Mouse (Mus musculus) spleen, postnatal 36 days (tissue): Measurements from ENCODE around the gene Ano1.
A peak's percentile ranks its signal among the peaks of the same experiment; 100 is the strongest.

Experiments used
- DNase-seq, 2 experiments: peaks; one replicate each; pipeline ENCODE4 v3.0.0; 2022; ENCODE audit warnings: low spot score in 2 of 2, mixed read lengths in 1 of 2

The Ano1 gene

DNA sequence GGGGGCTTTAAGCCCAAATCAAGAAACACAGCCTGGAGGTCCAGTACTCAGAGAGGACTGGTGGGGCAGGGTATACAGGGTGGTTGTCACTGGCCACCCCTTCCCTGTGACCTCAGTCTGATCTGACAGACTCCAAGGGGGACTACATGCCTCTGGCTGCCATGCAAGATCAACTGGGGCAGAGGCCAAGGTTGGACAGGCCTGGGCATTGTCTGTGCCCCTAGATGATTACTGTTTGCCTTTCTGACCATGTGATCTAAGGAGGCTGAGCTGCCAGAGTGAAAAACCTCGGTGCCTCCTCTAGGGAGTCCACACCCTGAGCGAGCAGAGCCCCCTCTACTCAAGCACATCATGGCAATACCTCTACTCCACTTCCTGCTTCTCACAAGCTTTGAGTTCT is 115.8 kb downstream of the Ano1 start:
- DNase-seq: no peak

DNA sequence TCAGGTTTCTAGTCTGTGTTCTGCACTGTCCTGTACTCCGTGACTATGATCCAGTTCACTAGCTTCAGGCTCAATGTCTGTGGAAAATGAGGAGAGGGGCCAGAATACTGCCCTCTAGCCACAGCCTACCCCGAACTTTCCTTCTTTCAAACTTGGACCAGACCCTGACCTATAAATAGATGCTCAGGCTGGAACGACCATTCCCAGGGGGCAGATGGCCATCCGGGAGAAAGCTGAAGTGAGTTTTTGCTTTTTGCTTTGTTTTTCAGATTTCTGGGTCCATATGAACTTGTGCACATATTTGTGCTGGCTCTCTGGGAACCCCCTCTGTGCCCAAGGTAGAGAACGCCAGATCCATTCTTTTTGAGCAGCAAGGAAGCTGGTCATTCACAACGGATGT is 116.9 kb downstream of the Ano1 start:
- no peak for DNase-seq

- no peak for DNase-seq
Measured at GRCm38 (mm10) chr7:144634450-144634849, 117.3 kb downstream of the Ano1 start.

GRCm38 (mm10) chr7:144632321-144632720 is 119.5 kb downstream of the Ano1 start:
- no peak for DNase-seq

- DNase-seq: no peak
Measured at GRCm38 (mm10) chr7:144630622-144631021, 121.2 kb downstream of the Ano1 start.

GRCm38 (mm10) chr7:144628334-144628915 is 123.3 kb downstream of the Ano1 start:
- no peak for DNase-seq

DNA sequence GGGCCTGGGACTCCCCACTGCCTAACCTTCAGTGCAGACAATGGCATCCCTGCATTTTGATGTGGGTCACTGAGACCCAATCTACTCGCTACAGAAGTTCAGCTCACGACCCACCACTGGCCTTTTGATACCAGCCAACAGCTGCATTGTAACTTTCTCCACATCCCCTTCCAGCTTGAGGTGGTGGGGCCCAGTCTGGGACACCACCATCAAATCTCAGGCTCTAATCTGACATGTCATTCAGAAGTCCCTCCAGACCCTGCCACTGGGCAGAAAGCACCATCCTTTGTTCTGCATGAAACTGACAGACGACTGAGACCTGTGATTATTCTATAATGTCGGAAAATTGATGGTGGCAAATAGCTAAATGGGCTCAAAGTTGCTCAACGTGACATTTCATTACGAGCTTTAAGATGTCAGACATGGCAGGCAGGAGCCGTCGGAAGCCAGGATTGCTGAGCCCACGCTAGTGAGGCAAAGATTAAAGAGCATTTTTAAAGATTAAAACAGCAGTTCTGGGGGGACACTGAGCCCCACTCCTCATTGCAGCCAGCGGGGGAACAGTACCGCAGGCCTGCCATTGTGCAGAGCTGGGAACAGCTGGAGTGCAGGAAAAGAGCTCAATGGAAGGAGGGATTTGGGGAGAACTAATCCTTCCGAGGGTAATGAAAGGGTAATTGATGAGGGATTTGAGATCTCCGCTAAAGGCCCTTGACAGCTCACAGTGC is 124.0 kb downstream of the Ano1 start:
- DNase-seq: no peak

- no peak for DNase-seq
Measured at GRCm38 (mm10) chr7:144626042-144626441, 125.7 kb downstream of the Ano1 start.

DNA sequence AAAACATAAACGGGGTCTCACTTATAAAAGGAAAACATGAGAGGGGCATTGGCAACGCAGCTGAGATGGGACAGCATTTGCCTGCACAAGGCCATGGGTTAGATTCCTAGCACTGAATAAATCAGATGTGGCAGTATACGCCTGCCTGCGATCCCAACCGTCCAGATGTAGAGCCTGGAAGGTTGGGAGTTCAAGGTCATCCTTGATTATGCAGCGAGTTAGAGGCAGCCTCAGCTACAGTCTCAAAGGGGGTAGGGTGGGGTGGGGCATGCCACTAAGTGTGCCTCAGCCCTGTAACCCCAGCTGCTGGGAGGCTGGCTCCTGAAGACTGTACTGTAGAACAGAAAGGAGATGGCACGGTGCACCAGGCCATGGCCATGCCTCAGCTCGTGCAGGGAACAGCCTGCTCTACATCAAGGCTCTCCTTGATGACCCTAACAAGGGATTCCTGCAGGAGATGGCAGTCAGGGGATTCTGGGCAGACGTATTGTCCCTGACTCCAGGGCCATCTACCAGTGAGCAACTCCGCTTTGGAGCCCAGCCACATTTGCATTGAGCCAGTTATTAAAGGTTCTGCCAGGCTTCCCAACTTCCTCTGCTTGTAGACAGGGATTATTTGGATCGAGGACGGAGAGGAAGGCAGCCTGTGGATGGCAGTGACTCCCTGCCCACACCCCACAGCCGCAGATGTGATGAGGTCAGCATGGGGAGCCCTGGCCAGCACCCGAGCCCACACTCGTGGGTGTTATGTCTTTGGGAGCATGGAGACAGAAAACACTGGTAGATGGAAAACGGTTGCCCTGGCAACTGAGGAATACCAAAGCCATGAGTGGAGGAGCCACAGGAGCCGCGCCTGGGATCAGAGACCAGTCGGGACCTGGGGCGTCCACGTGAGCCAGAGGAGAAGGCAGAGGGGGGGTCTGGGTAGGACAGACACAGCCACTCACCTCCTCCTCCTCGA is 130.8 kb downstream of the Ano1 start:
- DNase-seq: no peak

- no peak for DNase-seq
Measured at GRCm38 (mm10) chr7:144620315-144620714, 131.5 kb downstream of the Ano1 start.

- no peak for DNase-seq
Measured at GRCm38 (mm10) chr7:144615343-144615742, 136.4 kb downstream of the Ano1 start.

- DNase-seq: no peak
Measured at GRCm38 (mm10) chr7:144612829-144613228, 138.9 kb downstream of the Ano1 start.

DNA sequence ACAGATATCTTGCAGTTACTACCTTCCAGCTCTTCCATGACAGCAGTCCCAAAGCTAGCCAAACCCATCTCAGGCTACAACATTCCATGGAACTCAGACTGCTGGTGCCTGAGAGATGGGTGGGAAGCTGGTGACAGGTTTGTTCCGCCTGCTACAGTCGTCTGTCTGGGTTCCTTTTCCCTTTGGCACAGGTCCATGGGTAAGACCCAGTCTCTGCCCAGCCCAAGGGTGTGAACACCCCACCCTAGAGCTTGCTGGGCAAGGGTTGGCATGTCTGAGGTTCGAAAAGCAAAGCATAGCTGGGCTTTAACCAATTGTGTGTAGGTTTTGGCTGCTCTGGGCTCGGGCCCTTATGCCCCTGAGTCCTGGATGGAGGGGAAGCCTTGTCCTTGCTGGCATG is 139.4 kb downstream of the Ano1 start:
- no peak for DNase-seq

- DNase-seq: no peak
Measured at GRCm38 (mm10) chr7:144611595-144611994, 140.2 kb downstream of the Ano1 start.

GRCm38 (mm10) chr7:144609568-144609967 is 142.2 kb downstream of the Ano1 start:
- no peak for DNase-seq

- no peak for DNase-seq
Measured at GRCm38 (mm10) chr7:144607862-144608261, 143.9 kb downstream of the Ano1 start.

DNA sequence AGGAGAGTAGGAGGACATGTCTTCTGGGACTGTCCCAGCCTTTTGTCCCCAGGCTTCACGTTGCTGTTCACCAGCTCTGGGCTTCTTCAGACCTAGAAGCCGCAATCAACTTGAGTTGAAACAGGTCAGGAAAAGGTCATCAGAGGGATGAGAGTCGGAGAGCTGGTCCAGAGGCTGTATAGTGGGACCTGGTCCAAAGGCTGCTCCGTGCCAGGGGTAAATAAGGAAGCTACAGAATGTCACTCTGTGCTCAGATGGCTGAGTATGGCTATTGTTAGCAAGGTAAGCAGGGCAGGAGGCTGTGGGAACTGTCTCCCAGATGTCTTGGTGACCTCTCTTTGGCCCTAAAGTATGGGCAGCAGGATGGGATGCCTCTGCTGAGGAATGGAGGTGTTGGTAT is 147.0 kb downstream of the Ano1 start:
- DNase-seq: no peak

- DNase-seq: no peak
Measured at GRCm38 (mm10) chr7:144604291-144604690, 147.5 kb downstream of the Ano1 start.

DNA sequence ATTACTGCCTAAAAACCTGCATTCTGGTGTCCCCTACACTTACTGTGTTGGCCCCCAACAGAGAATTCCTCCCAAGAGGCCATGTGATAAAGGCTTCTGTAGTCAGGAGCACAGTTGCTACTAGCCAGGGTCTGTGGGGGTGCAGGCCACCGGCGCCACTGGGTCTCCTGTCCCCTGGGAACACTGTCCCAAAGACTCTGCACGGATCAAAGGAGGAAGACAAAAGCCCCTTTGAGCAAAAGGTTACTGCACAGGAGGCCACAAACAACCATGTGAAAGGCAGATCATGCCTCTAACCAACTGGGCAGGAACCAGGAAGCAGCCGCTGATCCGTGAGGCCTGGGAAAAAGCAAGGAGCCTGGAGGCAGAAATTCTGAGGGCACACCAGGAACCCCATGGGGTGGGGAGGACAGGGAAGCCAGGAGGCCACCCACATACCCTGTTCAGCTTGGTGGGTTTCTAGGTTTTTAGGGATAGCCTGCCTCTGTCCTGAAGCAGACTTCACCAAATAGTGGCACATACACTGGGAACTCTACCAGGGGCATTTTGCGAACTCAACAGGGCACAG is 151.4 kb downstream of the Ano1 start:
- DNase-seq: no peak

DNA sequence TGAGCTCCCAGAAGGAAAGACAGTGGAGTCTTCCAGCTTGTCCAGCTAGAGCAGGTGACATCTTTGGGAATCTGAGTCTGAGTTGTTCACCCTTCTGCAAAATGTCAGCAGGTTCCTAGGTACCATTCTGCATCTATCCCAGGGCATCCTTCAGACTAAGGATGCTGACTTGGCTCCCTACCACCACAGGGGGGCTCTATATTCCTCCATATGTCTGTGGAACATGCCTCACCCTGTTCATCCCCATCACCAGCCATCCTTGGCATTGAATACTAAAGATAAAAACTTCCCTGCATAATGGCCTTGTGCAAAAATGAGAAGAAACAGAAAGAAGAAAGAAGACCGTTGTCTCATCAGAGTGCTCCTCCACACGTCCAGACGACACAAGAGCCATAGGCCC is 162.3 kb downstream of the Ano1 start:
- DNase-seq: no peak

DNA sequence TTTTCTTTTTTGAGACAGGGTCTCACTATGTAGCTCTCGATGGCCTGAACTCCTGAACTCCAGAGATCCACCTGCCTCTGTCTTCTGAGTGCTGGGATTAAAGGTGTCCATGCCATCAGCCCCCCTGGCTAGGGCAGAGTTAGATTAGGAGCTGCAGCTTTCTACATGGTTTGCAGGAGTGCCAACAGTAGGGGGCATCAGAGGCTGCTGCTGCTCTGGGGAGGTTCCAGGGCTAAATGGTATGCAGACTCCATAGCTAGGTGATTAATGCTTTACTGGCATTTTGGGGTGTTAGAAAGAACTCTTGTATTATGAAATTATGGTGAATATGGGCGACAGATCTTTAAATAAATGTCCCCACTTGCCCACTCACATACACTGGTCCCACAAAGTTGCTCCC is 164.5 kb downstream of the Ano1 start:
- DNase-seq: no peak

DNA sequence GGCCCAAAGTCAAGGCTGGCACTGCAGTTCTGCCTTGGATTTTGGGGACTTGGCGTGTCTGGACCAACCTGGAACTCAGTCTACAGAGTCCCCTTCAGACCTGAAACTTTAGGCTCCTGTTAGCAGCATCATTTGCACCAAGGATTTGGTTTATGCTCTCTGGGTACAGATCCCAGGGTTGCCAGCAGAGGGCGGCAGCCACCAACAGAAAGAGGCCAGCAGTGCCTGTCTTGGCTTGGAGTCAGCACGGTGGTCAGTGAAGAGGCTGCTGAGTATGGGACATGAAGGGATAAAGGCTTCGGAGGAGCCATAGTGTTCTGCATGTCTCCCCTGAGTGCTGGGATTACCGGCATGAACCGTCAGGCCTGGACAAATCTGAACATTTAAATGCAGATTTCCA is 166.1 kb downstream of the Ano1 start:
- DNase-seq: peak; percentile 25 to 29
